Comparison of ENCODE assay signal across 7 mouse cellular contexts in the genomic region with DNA sequence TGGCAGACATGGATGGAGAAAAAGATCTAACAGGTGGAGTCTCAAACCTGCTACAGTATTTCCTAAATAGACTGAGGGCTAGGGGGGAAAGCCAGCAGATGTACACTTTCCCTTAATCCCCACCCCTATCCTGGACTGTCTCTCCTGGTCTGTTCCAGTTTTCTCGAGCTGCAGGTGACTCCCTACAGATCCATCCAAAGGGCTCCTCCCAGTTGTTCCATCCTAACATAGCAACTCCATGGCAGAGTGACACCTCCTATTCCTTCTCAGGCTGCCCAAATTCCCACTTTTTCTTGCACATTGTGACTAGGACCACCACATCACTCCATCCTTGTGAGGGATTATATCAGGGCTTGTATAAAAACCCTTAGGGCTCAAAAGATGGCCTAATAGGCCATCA. TPM values are rescaled to one million over a fixed set of nuclear protein-coding genes. Genes with fewer than 3 reads are reported as not detected.
DNase-seq lines count a peak whose midpoint lies in the region; ATAC-seq and TF ChIP-seq lines count a peak whose summit lies in the region.

No protein-coding gene starts in this region.

- no peak for DNase-seq in kidney, postnatal 36 days
- DNase-seq in midbrain, postnatal 0 days (ENCODE audit: low spot score), result no peak
- no peak for DNase-seq in right cerebral cortex, postnatal 25 days
- no peak for DNase-seq in heart, postnatal 14 days

- no peak for TF ChIP-seq CTCF in midbrain, postnatal 0 days (IDR thresholded peaks at IDR 0.05)

- H3K9me3 ChIP-seq in kidney, embryonic 16.5 days (ENCODE audit: low read length), result no peaks in the 10 kb centered on the region
- no peaks in the 10 kb centered on the region for H3K9me3 ChIP-seq in embryonic facial prominence, embryonic 12.5 days
- H3K9me3 ChIP-seq in hindbrain, embryonic 13.5 days, result no peaks in the 10 kb centered on the region
- no peaks in the 10 kb centered on the region for H3K9me3 ChIP-seq in midbrain, postnatal 0 days (ENCODE audit: low read length)

- H3K9ac ChIP-seq in kidney, embryonic 16.5 days (replicated peaks; ENCODE audit: low read length), result no peak overlapping the region
- H3K9ac ChIP-seq in embryonic facial prominence, embryonic 12.5 days, result no peak overlapping the region
- H3K9ac ChIP-seq in hindbrain, embryonic 13.5 days, result peak overlapping the region; percentile 94
- peak overlapping the region; percentile 88 for H3K9ac ChIP-seq in midbrain, postnatal 0 days (replicated peaks; ENCODE audit: low read length, poor library complexity, severe bottlenecking)

- H3K4me3 ChIP-seq in kidney, embryonic 16.5 days (ENCODE audit: low read length), result peak overlapping the region; percentile 92
- 0 out of 2 replicates have a peak overlapping the region, but pooled peaks have one; percentile 83 for H3K4me3 ChIP-seq in embryonic facial prominence, embryonic 12.5 days
- peak overlapping the region; percentile 80 for H3K4me3 ChIP-seq in hindbrain, embryonic 13.5 days
- peak overlapping the region; percentile 81 for H3K4me3 ChIP-seq in midbrain, postnatal 0 days (ENCODE audit: low read depth, low read length)

- 0 out of 2 replicates have a peak, but pooled peaks cover 5% of the 10 kb centered on the region for H3K36me3 ChIP-seq in kidney, embryonic 16.5 days (ENCODE audit: insufficient read depth, low read length)
- peaks cover 12% of the 10 kb centered on the region; the same call in 1 of the 2 replicates for H3K36me3 ChIP-seq in embryonic facial prominence, embryonic 12.5 days
- peaks cover 5% of the 10 kb centered on the region; the same call in 1 of the 2 replicates for H3K36me3 ChIP-seq in hindbrain, embryonic 13.5 days
- H3K36me3 ChIP-seq in midbrain, postnatal 0 days (ENCODE audit: insufficient read depth, low read length), result 0 out of 2 replicates have a peak, but pooled peaks cover 3% of the 10 kb centered on the region

- H3K27ac ChIP-seq in kidney, embryonic 16.5 days (ENCODE audit: low read length), result no peak overlapping the region
- H3K27ac ChIP-seq in embryonic facial prominence, embryonic 12.5 days, result no peak overlapping the region
- peak overlapping the region; percentile 99; the same call in 1 of the 2 replicates for H3K27ac ChIP-seq in hindbrain, embryonic 13.5 days
- H3K27ac ChIP-seq in midbrain, postnatal 0 days (ENCODE audit: low read depth, low read length), result peak overlapping the region; percentile 98; the same call in 1 of the 2 replicates

- intact Hi-C loops in heart, postnatal 14 days (cut with DNase I), result loop anchor here (1.0 to 2.0 kb wide), 2 partner anchors 59 to 103 kb away; a partner anchor contains a TSS

- no peaks in the 10 kb centered on the region for H3K27me3 ChIP-seq in kidney, embryonic 16.5 days (ENCODE audit: insufficient read depth, low read length)
- no peaks in the 10 kb centered on the region for H3K27me3 ChIP-seq in embryonic facial prominence, embryonic 12.5 days
- no peaks in the 10 kb centered on the region for H3K27me3 ChIP-seq in hindbrain, embryonic 13.5 days
- H3K27me3 ChIP-seq in midbrain, postnatal 0 days (ENCODE audit: insufficient read depth, low read length), result no peaks in the 10 kb centered on the region

- 24% methylated on average over 1 of the region's 1 CpGs for WGBS in kidney, embryonic 16.5 days
- 30% methylated on average over 1 of the region's 1 CpGs for WGBS in embryonic facial prominence, embryonic 12.5 days
- WGBS in hindbrain, embryonic 13.5 days, result 11% methylated on average over 1 of the region's 1 CpGs
- 13% methylated on average over 1 of the region's 1 CpGs for WGBS in midbrain, postnatal 0 days

- ATAC-seq in kidney, embryonic 16.5 days (ENCODE audit: low FRiP score, low TSS enrichment), result no peak
- no peak for ATAC-seq in embryonic facial prominence, embryonic 12.5 days (ENCODE audit: insufficient number of reproducible peaks, insufficient read depth, low FRiP score, low TSS enrichment)
- no peak for ATAC-seq in hindbrain, embryonic 13.5 days (ENCODE audit: low FRiP score)
- ATAC-seq in midbrain, postnatal 0 days (ENCODE audit: low FRiP score), result no peak

- H3K4me1 ChIP-seq in kidney, embryonic 16.5 days (ENCODE audit: insufficient read depth, low read length), result peaks cover 22% of the 10 kb centered on the region
- H3K4me1 ChIP-seq in embryonic facial prominence, embryonic 12.5 days, result peaks cover 26% of the 10 kb centered on the region
- H3K4me1 ChIP-seq in hindbrain, embryonic 13.5 days (replicated peaks), result peaks cover 36% of the 10 kb centered on the region
- peaks cover 13% of the 10 kb centered on the region; the same call in 1 of the 2 replicates for H3K4me1 ChIP-seq in midbrain, postnatal 0 days (ENCODE audit: insufficient read depth, low read length)

- peak overlapping the region; percentile 64 for H3K4me2 ChIP-seq in kidney, embryonic 16.5 days (replicated peaks; ENCODE audit: low read depth, low read length)
- H3K4me2 ChIP-seq in embryonic facial prominence, embryonic 12.5 days (replicated peaks), result peak overlapping the region; percentile 87
- H3K4me2 ChIP-seq in hindbrain, embryonic 13.5 days, result peak overlapping the region; percentile 59
- H3K4me2 ChIP-seq in midbrain, postnatal 0 days (ENCODE audit: low read depth, low read length, poor library complexity, severe bottlenecking), result peak overlapping the region; percentile 54

RNA-seq across cellular contexts. Expression of a gene that starts 1.0 kb away (rescaled TPM):
- polyA plus RNA-seq in kidney, embryonic 16.5 days (2015; fragmentation: Nextera tagmentation; extraction: Ambion mirVana), result 312 and 350 TPM in 2 replicates
- 418 and 438 TPM in 2 replicates for polyA plus RNA-seq in embryonic facial prominence, embryonic 12.5 days (2016; fragmentation: Nextera tagmentation; extraction: Ambion mirVana)
- 503 and 515 TPM in 2 replicates for polyA plus RNA-seq in hindbrain, embryonic 13.5 days (2015; fragmentation: Nextera tagmentation; extraction: Ambion mirVana)
- total RNA-seq in midbrain, postnatal 0 days (2014; rRNA removed), result 415 and 418 TPM in 2 replicates
- 364 and 377 TPM in 2 replicates for polyA plus RNA-seq in midbrain, postnatal 0 days (2015; fragmentation: Nextera tagmentation; extraction: Ambion mirVana)
- total RNA-seq in heart, postnatal 14 days (2021), result 100 to 1,000 TPM; 202 to 211 TPM

RNA-seq across cellular contexts. Expression of a gene that starts 57.5 kb away (rescaled TPM):
- 7.9 and 10.9 TPM in 2 replicates for polyA plus RNA-seq in kidney, embryonic 16.5 days (2015; fragmentation: Nextera tagmentation; extraction: Ambion mirVana)
- 5.9 and 6.8 TPM in 2 replicates for polyA plus RNA-seq in embryonic facial prominence, embryonic 12.5 days (2016; fragmentation: Nextera tagmentation; extraction: Ambion mirVana)
- polyA plus RNA-seq in hindbrain, embryonic 13.5 days (2015; fragmentation: Nextera tagmentation; extraction: Ambion mirVana), result 2.8 and 3.0 TPM in 2 replicates
- total RNA-seq in midbrain, postnatal 0 days (2014; rRNA removed), result 4.4 and 5.1 TPM in 2 replicates
- 2.3 and 2.7 TPM in 2 replicates for polyA plus RNA-seq in midbrain, postnatal 0 days (2015; fragmentation: Nextera tagmentation; extraction: Ambion mirVana)
- total RNA-seq in heart, postnatal 14 days (2021), result 10 to 100 TPM in 1 of 2 experiments, 1 to 10 TPM in 1; 6.4 to 10.7 TPM

RNA-seq across cellular contexts. Expression of a gene that starts 59.6 kb away (rescaled TPM):
- 152 and 154 TPM in 2 replicates for polyA plus RNA-seq in kidney, embryonic 16.5 days (2015; fragmentation: Nextera tagmentation; extraction: Ambion mirVana)
- polyA plus RNA-seq in embryonic facial prominence, embryonic 12.5 days (2016; fragmentation: Nextera tagmentation; extraction: Ambion mirVana), result 132 and 134 TPM in 2 replicates
- polyA plus RNA-seq in hindbrain, embryonic 13.5 days (2015; fragmentation: Nextera tagmentation; extraction: Ambion mirVana), result 122 and 123 TPM in 2 replicates
- total RNA-seq in midbrain, postnatal 0 days (2014; rRNA removed), result 136 and 137 TPM in 2 replicates
- polyA plus RNA-seq in midbrain, postnatal 0 days (2015; fragmentation: Nextera tagmentation; extraction: Ambion mirVana), result 122 and 129 TPM in 2 replicates
- total RNA-seq in heart, postnatal 14 days (2021), result 10 to 100 TPM; 87.9 to 99.3 TPM

Comparison
In these comparisons a context has a peak if more than half of its experiments do, and no peak if none do; other contexts are left out.
1. H3K27ac ChIP-seq: peak in hindbrain, embryonic 13.5 days (single experiment) and midbrain, postnatal 0 days (single experiment); none in kidney, embryonic 16.5 days (single experiment) and embryonic facial prominence, embryonic 12.5 days (single experiment).
2. H3K9ac ChIP-seq: peak in hindbrain, embryonic 13.5 days (single experiment) and midbrain, postnatal 0 days (single experiment); none in kidney, embryonic 16.5 days (single experiment) and embryonic facial prominence, embryonic 12.5 days (single experiment).
3. Peak in every context shown above with its lines, with median percentiles within 50 percentile points of each other: H3K4me2 ChIP-seq and H3K4me3 ChIP-seq.